Mouse (Mus musculus) heart, adult 8-10 months (tissue): ENCODE results near the gene Robo2. TPM values are rescaled to one million over a fixed set of nuclear protein-coding genes. Genes with fewer than 3 reads are reported as not detected.
"Not testable (repeated sequence)": the region's sequence is repeated elsewhere in the genome, so short reads cannot be mapped to it uniquely, and the experiment has no call there.

Experiments
- DNase-seq: peaks from one replicate; pipeline ENCODE4 v3.0.0; 2022; ENCODE audit warnings: low spot score
- total RNA-seq, 4 experiments: library from RNA; stranded (reverse); gene quantifications; 2 replicates each; pipeline ENCODE4 v1.2.4; 2022

The Robo2 gene
- total RNA-seq, 4 experiments from 2014 or later = 0.95 to 3.1 (median 1.2) TPM

DNA sequence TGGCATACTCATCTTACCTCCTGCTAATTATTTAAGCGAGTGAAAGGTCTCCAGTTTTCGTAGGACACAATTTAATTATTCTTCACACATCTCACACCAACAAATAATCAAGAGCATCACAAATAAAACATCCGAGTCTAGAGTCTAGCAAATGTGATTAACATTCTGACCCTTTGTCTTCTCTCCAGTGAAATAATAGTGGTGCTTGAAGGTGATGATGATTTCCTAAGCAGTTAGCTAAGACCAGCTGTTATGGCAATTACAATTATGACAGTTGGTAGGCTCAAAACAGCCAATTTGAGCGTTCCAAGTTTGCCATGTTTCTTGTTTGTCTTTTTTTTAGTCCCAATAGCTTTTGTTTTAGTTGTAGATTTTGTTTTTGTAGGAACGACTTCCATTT, 210.9 kb downstream of the Robo2 start:
- no peak for DNase-seq

DNA sequence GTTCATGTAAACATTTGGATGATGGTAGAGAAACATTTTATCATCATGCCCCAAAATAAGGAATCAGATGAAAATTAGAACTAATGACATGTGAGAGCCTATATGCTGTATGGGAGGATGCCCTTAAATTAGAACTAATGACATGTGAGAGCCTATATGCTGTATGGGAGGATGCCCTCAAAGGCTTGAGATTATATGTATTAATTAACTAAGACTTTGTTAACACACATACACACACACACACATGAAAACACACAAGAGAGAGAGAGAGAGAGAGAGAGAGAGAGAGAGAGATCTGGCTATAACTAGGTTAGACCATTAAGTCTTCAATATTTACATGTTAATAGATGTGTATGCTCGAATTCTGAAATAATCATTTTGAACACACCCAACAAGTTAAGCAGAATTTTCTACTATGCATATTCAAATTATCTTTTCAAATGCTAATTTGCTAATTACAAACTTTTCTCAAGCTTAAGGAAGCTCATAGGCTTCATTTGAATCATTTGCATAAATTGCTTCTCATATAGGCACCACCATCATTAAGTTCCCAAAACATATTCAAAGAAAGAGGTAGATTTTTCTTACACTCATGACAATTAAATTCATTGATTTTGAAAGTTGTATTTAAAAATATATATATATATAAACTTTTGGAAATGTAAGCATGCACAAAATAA, 211.5 kb downstream of the Robo2 start:
- no peak for DNase-seq

DNA sequence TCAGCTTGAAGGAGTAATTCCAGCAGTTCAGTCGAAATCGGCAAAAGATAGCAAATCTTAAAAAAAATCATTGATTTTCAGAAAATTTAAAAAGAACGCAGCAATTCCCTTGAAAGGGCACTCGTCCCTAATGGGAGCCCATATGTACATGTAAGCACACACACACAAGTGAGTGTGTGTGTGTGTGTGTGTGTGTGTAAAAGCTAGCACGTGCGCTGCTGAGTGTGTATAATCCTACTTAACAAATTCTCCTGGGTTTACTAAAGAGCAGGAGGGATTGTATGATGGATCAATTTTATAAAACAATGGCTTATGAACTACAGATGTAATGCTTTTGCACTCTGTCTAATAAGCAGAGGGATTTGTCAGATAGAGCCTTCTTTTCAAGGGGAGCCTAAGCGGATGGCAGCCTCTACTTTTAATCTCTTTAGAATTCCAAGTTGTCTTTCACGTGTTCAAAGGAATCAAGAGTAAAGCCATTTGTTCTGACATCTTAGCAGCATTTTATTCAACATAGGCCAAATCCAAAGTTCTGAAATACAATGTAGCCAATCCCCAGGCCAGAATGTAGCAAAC, 218.6 kb downstream of the Robo2 start:
- no peak for DNase-seq

DNA sequence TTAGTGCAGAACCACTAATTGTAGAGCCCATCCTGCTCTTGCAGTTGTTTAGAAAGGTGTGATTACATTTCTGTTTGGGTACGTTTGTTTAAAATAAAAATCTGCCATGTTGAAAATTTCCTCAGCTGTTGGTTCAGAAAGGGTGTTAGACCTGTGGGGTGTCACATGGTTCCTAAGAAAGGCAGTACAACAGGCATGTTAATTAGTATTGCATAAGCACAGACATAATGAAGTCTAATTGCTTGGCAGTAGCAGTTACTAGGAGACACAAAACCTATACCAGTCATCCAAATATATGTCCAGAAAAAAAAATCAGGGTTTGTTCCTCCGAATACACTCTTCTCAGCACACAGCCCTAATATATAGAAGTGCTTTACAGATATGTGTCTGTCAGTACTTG, 220.0 kb downstream of the Robo2 start:
- no peak for DNase-seq

DNA sequence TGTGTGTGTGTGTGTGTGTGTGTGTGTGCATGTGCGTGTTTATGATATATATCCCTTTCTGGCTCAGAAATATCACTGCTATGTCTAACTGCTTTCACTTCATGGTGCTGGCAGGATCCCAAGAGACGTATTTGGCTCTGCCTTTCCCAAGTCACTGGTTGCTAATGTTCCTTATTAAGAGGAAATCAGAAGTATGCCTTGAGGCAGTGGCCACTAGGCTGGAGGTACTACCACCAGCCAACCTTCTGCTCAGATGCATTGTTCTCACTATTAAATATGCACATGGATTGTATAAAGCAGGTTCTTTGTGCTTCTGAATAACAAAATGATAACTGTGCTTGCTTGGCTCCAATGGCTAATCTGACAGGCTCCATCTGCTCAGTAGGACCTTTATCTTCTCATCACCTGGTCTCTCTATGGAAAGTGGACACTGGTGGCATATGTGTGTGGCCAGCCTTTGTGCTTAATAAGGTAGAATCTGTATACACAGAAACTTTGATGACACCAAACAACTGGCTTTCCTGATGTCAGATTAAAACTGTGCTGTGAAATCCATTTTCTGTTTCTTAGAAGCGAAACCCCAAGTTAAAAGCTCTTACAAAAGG, 229.0 kb downstream of the Robo2 start:
- DNase-seq = no peak

DNA sequence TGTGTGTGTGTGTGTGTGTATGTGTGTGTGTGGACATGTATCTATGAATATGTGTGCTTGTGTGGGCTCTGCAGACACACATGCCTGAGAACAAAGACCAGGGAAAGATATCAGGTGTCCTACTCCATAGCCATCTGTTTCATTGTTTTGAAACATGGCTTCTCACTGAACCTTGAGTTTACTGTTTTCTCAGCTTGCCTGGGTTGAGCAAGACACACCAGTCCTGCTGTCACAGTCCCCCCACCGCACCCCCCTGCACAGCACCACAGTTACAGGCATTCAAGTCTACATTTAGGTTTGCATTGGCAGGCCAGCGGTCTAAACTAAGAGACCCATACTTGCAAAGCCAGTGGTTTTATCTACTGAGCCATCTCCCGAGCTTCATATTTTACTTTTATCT, 239.0 kb downstream of the Robo2 start:
- no peak for DNase-seq

DNA sequence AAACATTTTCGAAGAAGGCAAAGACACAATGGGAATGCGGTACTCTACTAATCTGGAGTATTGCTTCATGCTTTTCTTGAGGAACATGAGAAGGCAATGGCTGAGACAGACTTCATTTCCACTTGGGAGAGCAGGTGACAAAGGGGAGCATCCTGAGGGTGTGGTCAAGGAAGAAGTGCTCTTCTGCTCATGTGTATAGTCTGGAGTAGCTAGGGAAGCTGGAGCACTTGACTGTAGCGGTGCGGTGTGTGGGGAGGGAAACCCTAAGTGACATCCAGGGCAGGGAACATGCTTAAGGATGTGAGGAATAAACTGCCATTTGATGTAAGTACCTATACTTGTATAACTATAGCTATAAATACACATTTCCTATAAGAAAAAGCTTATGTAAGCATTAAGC, 242.0 kb downstream of the Robo2 start:
- DNase-seq = no peak

DNA sequence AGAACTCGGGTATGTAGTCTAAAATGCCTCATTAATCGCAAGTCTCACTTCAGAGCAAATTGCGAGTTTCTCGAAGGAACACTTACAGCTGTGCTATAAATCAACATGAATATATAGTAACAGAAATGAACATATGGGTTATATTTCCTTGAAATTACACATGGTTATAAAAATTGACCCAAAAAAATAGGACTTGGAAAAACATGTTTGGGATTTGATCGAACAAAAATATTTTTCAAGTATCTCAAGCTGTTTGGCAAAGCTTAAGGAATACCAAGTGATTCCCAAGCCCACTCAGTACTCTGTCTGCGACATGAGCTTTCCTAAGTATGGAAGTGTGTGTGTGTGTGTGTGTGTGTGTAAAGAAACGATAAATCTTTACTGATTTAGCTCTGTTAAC, 242.5 kb downstream of the Robo2 start:
- DNase-seq = no peak

DNA sequence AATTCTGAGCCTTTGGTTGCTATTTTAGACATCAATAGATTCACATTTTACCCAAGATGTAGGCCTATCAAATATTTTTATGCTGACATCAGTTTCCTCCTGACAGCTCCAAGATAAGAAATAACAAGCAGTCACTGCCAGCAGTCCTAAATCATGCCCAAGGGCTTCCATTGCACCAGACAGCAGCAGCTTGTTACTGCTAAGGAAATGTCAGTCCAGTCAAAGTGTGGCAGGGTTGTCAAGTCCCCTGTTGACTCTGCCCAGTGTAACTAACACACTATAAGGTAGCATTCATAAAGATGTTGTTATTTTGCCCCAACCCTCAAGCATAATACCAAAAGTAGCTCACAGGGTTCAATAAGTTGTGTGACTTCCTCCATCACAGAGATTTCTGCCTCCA, 243.8 kb downstream of the Robo2 start:
- DNase-seq = no peak

DNA sequence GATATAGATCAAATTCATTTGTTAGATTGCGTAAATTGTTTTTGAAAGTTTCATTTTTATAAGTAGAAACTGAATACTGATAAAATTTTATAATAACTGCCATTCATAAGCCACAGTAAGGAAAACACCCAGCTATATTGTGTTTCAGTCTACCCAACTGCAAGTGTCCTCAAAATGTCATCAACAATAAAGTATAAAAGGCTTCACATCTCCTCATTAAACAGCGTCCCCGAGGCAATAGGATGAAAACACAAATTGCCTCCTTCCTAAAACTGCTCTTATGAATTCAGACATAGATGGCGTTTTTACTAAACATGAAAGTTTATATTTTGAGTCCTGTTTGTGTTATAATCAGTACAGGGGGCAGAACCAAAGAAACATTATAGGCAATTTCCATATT, 249.6 kb downstream of the Robo2 start:
- DNase-seq = no peak

DNA sequence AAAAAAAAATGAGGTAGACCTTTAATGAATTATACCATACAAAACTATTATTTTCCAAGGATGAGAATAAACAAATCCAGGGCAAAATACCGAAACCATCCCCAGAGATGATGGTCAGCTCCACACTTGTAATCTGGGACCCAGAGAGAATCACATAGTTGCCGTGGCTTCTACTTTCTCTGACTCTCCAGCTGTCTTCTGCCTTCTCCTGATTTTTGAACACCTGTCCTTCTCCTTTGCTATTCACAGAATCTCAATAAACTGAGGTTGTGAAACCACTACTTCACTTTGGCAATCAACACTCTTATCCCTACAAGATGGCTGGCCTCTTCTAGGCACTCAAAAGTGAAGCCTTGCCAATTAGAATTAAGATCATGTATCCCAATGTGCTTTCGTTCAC, 252.4 kb downstream of the Robo2 start:
- no peak for DNase-seq

DNA sequence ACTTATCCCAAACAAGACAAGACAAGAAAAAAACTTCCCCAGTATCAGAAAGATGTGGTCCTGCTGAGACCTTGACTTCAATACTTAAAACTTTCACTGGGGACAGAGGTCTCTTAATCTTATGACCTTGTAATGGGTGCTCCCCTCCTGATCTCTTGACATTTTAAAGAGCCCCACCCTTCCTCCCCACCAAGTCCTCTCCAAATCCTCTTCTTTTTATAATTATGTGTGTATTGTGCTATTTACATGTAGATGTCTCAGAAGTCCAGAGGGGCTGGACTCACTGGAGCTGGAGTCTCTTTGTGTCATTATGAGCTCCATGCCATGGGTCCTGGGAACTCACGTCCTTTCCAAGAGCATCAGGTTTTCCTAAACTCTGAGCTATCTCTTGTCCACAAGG, 275.4 kb downstream of the Robo2 start:
- DNase-seq = no peak

DNA sequence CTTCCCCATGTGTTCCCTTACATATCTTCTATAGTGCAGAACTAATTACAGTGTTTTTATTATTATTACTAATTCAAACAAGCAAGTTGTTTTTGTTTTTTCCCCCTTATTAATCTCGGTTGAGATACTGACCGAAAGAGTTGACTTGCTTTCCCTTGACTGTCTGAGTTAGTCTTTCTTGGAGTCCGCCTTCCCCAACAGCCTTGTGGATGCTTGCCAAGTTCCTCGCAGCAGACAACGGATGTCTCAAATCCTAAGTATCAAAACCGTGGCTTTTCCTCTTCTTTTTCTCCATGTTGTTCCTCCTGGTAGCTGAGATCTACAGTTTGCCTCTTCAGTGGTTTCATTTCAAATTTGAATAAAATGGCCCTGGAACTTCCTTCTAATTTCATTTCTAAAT, 278.8 kb downstream of the Robo2 start:
- DNase-seq = no peak

DNA sequence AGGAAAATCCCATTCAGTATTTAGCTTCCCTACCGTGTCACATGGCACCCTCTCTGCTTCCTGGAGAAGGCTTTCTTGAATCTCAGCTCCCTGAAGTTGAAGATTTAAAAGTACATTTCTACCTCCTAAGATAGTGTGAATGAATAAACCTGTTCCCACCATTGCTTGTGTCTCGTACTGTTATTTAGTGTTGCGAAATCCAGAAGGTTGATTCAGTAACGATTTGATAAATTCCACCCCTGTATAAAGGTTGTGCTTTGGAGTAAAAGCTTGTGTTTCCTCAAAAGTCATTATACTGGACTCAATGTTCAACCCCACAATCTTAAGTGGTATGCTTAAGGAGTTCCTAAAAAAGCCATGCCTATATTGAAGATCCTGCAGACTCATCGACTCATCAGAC, 280.3 kb downstream of the Robo2 start:
- DNase-seq = no peak

DNA sequence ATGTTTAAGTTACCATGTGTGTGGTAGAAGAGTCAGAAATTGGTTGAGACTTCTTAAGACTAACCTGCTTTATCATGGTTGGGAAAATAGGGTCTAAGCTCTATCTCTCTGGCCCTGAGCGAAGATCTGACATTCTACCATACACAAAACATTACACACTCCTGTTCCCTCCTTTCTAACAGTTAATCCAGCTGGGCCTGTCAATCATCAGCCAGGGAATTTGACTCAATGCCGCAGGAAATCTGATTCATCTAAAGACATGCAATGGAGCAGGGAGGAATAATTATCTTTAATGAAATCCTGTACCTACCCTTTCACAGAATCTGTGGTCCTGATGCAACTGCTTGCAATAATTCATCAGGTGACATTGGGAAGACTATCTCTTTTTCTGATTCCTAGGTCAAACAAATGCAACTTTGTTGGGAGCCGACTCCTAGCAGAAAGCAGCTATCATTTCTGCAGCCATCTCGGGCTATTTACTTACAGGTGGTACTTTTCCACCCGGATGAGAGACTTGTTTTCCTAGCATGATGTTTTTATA, 283.1 kb downstream of the Robo2 start:
- DNase-seq = no peak

DNA sequence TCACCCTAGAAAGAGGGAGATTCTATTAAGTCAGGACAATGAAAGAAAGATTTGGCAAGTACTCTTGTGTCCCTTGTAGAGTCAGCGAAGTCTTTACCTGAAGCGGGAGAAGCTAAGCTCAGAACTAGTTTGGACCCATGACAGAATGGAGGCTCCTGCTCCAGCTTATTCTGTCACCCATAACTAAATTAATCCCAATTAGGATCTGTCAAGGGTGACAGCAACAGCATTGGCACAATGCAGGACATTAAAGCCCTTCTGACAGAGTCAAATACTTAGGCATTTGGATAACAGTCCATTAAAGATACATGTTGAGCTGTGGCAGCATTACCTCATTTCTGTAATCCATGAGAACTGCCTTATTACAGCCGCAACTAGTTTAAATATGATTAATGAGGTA, 298.5 kb downstream of the Robo2 start:
- no peak for DNase-seq

DNA sequence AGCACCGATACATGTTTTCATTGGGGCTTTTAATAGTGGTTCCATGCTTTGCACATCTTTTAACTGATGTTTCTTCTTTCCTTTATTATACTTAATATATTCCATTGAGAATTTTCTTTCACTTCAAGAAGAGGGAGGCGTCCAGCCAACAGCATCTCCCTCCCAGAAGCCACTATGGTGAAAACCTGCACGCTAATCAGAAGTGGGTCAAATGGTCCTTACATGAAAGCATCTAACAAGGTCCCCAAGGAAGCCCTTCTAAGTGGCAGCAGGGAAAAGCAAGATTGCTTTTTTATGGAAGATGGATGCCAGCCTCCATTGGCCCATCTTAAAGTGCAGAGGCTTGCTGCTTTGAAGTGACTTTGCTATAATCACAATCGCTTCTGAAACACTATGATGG, 300.5 kb downstream of the Robo2 start:
- no peak for DNase-seq

DNA sequence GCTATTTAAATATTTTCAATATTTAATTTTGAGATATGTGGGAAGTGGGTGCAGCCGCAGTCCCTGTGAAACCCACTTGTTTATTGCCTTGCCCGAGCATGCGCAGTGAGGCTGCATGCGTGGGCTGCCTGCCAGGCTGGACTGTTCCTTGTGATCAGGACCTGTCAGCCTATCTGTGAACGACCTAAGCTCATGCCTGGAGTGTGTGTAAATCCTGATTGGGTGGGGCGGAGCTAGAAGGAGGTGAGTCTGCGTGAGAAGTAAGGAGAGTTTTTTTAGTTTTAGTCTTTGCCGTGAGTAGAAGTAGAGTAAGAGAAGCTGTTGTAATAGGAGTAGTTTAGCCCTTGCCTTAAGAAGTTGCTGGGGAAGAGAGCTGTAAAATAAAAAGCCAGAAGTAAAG, 307.2 kb downstream of the Robo2 start:
- not testable (repeated sequence) for DNase-seq

DNA sequence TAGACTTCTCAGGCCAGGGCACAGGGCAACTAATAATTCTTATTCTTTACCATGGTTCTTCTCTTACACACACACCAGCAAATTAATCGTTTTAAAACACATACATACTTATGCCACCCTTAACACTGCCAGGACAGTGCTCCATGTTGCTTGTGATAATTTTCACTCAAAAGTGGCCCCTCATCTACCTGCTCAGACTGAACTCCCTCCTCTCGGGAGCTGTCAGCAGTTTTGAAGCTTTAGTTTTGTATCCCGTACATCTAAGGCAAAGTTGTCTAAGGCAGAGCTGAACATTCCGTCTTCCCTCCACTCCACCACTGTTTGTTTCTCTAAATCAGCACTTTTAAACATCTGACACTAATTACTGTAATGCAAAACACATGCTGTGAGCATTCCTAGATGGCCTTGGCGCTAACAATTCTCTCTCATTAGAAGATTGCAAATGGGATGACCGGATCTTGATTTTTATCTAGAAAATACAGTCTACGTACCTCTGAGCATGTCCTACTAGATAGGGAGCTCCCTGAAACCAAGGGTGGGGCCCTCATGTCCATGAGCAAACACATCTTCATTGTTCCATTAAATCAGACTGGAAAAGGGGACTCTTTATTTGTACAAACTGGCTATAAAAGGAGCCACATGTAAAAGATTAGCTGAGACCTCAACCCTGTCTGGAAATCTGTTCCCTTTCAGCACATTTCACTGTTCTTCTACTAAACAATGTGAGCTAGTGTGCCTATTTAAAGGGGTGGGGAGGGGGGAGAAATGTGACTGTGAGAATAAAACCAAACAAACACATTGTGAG, 318.4 kb downstream of the Robo2 start:
- DNase-seq = no peak

DNA sequence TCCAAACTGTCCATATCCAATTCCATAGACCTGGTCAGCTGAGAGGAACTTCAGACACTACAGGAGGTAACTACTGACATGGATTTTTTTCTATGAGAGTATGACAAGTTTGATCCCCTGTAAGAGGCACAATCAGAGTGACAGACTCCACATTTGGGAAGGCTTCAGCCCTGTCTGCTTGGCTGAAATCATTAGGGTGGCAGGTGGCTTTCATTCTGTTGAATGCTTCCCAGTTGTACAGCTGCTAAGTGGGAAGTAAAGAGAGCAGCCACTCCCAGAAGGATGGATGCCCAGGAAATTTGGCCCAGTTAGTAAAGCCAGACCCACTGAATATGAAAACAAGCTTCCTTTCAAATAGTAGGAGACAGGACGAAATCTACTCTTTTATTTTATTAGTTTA, 321.7 kb downstream of the Robo2 start:
- DNase-seq = no peak

DNA sequence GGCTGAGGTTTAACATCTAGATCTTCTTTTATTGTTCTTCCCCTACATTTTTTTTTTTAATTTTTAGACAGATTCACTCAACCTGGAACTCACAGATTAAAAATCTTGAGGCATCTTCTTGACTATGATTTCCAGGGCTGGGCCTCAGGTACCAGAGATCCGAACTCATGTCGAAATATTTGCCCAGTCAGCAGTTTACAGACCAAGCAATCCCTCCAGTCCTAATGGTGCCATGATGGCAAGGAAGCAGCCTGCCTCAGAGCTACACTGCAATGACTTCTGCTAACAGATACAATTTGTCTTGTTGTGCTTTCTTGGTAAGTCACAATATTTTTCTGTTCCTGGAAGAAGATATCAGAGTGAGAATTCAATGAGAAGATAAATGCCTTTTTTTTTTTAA, 327.4 kb downstream of the Robo2 start:
- no peak for DNase-seq

DNA sequence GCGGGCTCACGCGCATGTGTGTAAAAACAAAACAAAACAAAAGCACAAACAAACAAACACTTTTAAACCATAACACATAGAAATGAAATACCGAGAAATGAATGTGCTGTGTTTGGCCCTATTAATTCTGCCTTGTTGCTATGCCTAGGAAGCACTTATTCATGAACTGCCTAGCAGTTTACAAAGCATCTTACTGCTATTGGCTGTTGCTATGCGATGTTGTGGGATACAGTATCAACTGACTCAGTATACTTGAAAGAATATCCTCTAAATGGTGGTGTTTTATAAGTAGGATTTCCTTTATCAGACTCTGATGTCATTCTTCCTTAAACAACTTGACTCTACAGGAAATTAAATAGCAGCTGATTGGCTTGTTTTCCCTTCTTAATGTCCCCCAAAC, 339.0 kb downstream of the Robo2 start:
- DNase-seq = no peak
